Mouse (Mus musculus) embryonic fibroblast, embryonic 13.5 days (primary cell): ENCODE measurements around the gene Tspan13.

ENCODE experiments used
- CTCF ChIP-seq: IDR thresholded peaks from 2 replicates; pipeline ENCODE4 v1.5.1; 2011; ENCODE audit warnings: mild to moderate bottlenecking, control low read depth, low read length, moderate library complexity, borderline replicate concordance; ENCODE audit not compliant: insufficient read depth
- POLR2A ChIP-seq: IDR thresholded peaks from 2 replicates; pipeline ENCODE4 v1.6.1; 2011; ENCODE audit warnings: low read depth, mild to moderate bottlenecking, control low read depth, low read length, moderate library complexity

- no peak for TF ChIP-seq CTCF
- TF ChIP-seq POLR2A: no peak
These were observed 46.5 kb upstream of the Tspan13 start for GRCm38 (mm10) chr12:36088804-36089203.
